Mouse (Mus musculus): ENCODE results near the gene Eef1akmt1. TPM values are rescaled to one million over a fixed set of nuclear protein-coding genes. Genes with fewer than 3 reads are reported as not detected.

The Eef1akmt1 gene
- total and polyA plus RNA-seq, 3 experiments, result 1.1 to 39.7 (median 19.1) TPM

DNA sequence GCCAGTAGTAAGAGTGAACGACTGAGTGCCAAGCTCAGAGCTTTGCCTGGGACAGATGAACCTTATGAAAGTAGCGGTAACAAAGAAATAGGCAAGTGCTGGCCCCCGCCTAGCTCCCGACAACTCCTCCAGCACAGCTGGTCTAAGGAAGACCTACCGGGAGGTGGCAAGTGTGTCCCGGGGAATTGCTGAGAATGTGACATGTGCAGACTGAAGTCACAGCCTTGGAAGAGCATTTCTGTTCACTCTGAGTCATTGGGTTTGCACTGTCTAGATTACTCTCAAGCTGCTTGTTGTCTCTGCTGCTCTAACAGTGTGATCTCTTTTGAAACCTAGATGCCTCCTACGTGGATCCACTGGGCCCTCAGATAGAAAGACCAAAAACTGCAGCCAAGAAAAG lies 54.4 kb downstream of the Eef1akmt1 start:
- DNase-seq (ENCODE audit: low spot score) (no peak), ATAC-seq (ENCODE audit: extremely low read depth, insufficient number of reproducible peaks, low FRiP score, poor library complexity, severe bottlenecking) (no peak)
- TF ChIP-seq TAL1 (conservative IDR thresholded peaks at IDR 0.05; ENCODE audit: low read depth, low read length) (no peak), GATA2 (IDR thresholded peaks at IDR 0.05; ENCODE audit: borderline replicate concordance, low read depth, low read length) (no peak), CTCF (IDR thresholded peaks at IDR 0.05; ENCODE audit: low read depth, low read length) (no peak), POLR2AphosphoS5 (IDR thresholded peaks at IDR 0.05; ENCODE audit: insufficient replicate concordance, low read depth, low read length) (no peak), GATA1 (IDR thresholded peaks at IDR 0.05; ENCODE audit: borderline replicate concordance, low read length) (no peak)
- H3K4me1 ChIP-seq (ENCODE audit: insufficient read depth, low read depth, low read length), result no peaks in the 10 kb centered on the region
- H3K4me3 ChIP-seq (ENCODE audit: low read depth, low read length), result no peak overlapping the region
- no peaks in the 10 kb centered on the region for H3K9me3 ChIP-seq (replicated peaks)
- H3K36me3 ChIP-seq (replicated peaks), result no peaks in the 10 kb centered on the region
- H3K27me3 ChIP-seq (ENCODE audit: insufficient read depth, low read length), result no peaks in the 10 kb centered on the region

DNA sequence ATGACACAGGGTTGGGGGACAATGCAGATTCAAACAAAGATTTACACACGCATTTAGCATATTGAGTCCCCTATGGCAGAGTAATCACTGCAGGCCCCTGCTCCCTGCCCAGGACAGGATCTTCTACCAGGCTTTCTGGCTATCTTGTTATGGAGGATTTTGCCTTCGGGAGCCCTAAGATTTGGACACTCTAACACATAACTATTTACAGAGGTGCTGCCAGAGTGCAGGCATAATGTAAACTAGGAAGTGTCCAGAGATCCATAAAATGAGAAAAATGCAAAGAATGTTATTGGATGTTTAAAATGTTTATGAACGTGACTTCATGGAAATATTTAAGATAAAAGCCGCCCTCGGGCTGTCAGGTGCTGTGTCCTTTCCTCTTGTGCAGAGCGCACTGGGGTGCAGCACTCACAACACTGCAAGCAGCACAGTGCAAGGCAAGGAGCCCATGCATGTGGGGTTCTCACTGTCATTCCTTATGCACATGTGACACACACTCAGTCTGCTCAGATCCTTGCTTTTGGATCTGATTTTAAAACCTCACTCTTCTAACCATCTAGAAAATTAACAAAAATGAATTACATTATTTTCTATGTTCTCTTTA lies 56.2 kb downstream of the Eef1akmt1 start:
- DNase-seq (ENCODE audit: low spot score), result no peak
- no peak for ATAC-seq (ENCODE audit: extremely low read depth, insufficient number of reproducible peaks, low FRiP score, poor library complexity, severe bottlenecking)
- H3K36me3 ChIP-seq (replicated peaks), result no peaks in the 10 kb centered on the region
- H3K4me3 ChIP-seq (ENCODE audit: low read depth, low read length), result no peak overlapping the region
- no peaks in the 10 kb centered on the region for H3K4me1 ChIP-seq (ENCODE audit: insufficient read depth, low read depth, low read length)
- H3K27me3 ChIP-seq (ENCODE audit: insufficient read depth, low read length), result no peaks in the 10 kb centered on the region
- TF ChIP-seq POLR2AphosphoS5 (IDR thresholded peaks at IDR 0.05; ENCODE audit: insufficient replicate concordance, low read depth, low read length) (no peak), CTCF (IDR thresholded peaks at IDR 0.05; ENCODE audit: low read depth, low read length) (no peak), GATA2 (IDR thresholded peaks at IDR 0.05; ENCODE audit: borderline replicate concordance, low read depth, low read length) (no peak), TAL1 (conservative IDR thresholded peaks at IDR 0.05; ENCODE audit: low read depth, low read length) (no peak), GATA1 (IDR thresholded peaks at IDR 0.05; ENCODE audit: borderline replicate concordance, low read length) (no peak)
- no peaks in the 10 kb centered on the region for H3K9me3 ChIP-seq (replicated peaks)

DNA sequence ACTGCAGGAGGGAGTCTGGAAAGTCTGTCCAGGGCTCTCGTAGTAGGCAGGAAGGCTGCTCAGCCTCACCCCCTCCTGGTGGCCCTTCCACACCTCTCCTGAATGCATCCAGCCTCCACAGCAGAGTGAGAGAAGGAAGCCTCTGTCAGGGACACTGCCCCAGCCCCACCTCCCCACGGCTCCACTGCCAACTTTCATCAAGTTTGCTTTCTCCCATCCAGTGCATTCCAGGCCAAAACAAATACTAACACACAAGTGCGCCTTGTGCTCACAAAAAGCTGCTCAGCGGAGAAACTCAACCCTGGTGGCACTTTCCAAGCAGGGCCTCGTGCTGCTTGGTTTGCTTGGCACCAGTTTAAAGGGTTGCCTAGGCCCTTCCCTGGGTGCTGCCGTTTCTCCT lies 61.9 kb downstream of the Eef1akmt1 start:
- Histone ChIP-seq H3K4me1 (ENCODE audit: insufficient read depth, low read depth, low read length) (no peaks in the 10 kb centered on the region), H3K36me3 (replicated peaks) (no peaks in the 10 kb centered on the region), H3K4me3 (ENCODE audit: low read depth, low read length) (no peak overlapping the region), H3K27me3 (ENCODE audit: insufficient read depth, low read length) (no peaks in the 10 kb centered on the region), H3K9me3 (replicated peaks) (no peaks in the 10 kb centered on the region)
- DNase-seq (ENCODE audit: low spot score) (no peak), ATAC-seq (ENCODE audit: extremely low read depth, insufficient number of reproducible peaks, low FRiP score, poor library complexity, severe bottlenecking) (no peak)
- TF ChIP-seq CTCF (IDR thresholded peaks at IDR 0.05; ENCODE audit: low read depth, low read length) (no peak), GATA1 (IDR thresholded peaks at IDR 0.05; ENCODE audit: borderline replicate concordance, low read length) (no peak), POLR2AphosphoS5 (IDR thresholded peaks at IDR 0.05; ENCODE audit: insufficient replicate concordance, low read depth, low read length) (no peak), TAL1 (conservative IDR thresholded peaks at IDR 0.05; ENCODE audit: low read depth, low read length) (no peak), GATA2 (IDR thresholded peaks at IDR 0.05; ENCODE audit: borderline replicate concordance, low read depth, low read length) (no peak)

DNA sequence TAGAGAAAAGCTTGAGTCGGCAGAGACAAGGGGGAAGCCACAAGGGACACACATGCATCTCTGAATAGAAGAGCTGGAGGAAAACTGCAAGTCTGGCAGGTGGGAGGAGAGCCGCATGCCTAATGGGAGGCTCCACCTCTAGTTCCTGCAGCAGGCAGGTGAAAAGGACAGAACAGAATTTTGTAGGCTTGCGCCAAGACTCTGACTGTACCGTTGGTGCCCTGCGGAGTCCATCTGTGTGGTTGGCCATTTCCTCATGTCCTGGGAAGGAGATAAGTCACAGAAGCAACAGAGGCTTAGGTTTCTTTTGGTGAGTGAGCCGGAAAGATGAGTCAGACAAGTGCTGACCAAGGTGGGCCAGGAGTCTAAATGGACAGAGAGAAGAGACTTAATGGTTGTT lies 67.7 kb downstream of the Eef1akmt1 start:
- Histone ChIP-seq H3K9me3 (replicated peaks) (no peaks in the 10 kb centered on the region), H3K4me1 (ENCODE audit: insufficient read depth, low read depth, low read length) (no peaks in the 10 kb centered on the region), H3K27me3 (ENCODE audit: insufficient read depth, low read length) (peaks cover 3% of the 10 kb centered on the region), H3K36me3 (replicated peaks) (peaks cover 3% of the 10 kb centered on the region), H3K4me3 (ENCODE audit: low read depth, low read length) (no peak overlapping the region)
- no peak for TF ChIP-seq GATA2 (IDR thresholded peaks at IDR 0.05; ENCODE audit: borderline replicate concordance, low read depth, low read length)
- no peak for TF ChIP-seq CTCF (IDR thresholded peaks at IDR 0.05; ENCODE audit: low read depth, low read length)
- no peak for TF ChIP-seq POLR2AphosphoS5 (IDR thresholded peaks at IDR 0.05; ENCODE audit: insufficient replicate concordance, low read depth, low read length)
- TF ChIP-seq GATA1 (IDR thresholded peaks at IDR 0.05; ENCODE audit: borderline replicate concordance, low read length), result no peak
- no peak for TF ChIP-seq TAL1 (conservative IDR thresholded peaks at IDR 0.05; ENCODE audit: low read depth, low read length)
- DNase-seq (ENCODE audit: low spot score) (no peak), ATAC-seq (ENCODE audit: extremely low read depth, insufficient number of reproducible peaks, low FRiP score, poor library complexity, severe bottlenecking) (no peak)

Other genes with a start within 250 kb of the Eef1akmt1 start
- gene Cryl1, start 173.1 kb downstream of the Eef1akmt1 start, total RNA-seq (2014; fragmentation: Nextera tagmentation), result 12.6 and 15.0 TPM in 2 replicates
- gene Cryl1, start 173.1 kb downstream of the Eef1akmt1 start, total RNA-seq (2017), result 21.4 and 22.1 TPM in 2 replicates
- gene Cryl1, start 173.1 kb downstream of the Eef1akmt1 start, polyA plus RNA-seq (2012), result 9.7 and 10.2 TPM in 2 replicates
- gene Ift88, start 147.6 kb downstream of the Eef1akmt1 start, total RNA-seq (2014; fragmentation: Nextera tagmentation), result 12.9 and 16.1 TPM in 2 replicates
- gene Ift88, start 147.6 kb downstream of the Eef1akmt1 start, total RNA-seq (2017), result 13.6 and 15.1 TPM in 2 replicates
- gene Ift88, start 147.6 kb downstream of the Eef1akmt1 start, polyA plus RNA-seq (2012), result 7.8 and 8.4 TPM in 2 replicates
- gene Il17d, start 46.8 kb downstream of the Eef1akmt1 start, total RNA-seq (2014; fragmentation: Nextera tagmentation), result not detected in 2 replicates
- gene Il17d, start 46.8 kb downstream of the Eef1akmt1 start, total RNA-seq (2017), result not detected in 2 replicates
- gene Il17d, start 46.8 kb downstream of the Eef1akmt1 start, polyA plus RNA-seq (2012), result 0.05 and 0.21 TPM in 2 replicates
- 81.6 and 98.1 TPM in 2 replicates for gene Xpo4, start 93.8 kb upstream of the Eef1akmt1 start, total RNA-seq (2014; fragmentation: Nextera tagmentation)
- gene Xpo4, start 93.8 kb upstream of the Eef1akmt1 start, total RNA-seq (2017), result 35.8 and 45.0 TPM in 2 replicates
- gene Xpo4, start 93.8 kb upstream of the Eef1akmt1 start, polyA plus RNA-seq (2012), result 4.8 and 16.3 TPM in 2 replicates
- not detected in 2 replicates for gene Gm49361, start 174.5 kb upstream of the Eef1akmt1 start, total RNA-seq (2014; fragmentation: Nextera tagmentation)
- not detected in 2 replicates for gene Gm49361, start 174.5 kb upstream of the Eef1akmt1 start, total RNA-seq (2017)
- gene Gm49361, start 174.5 kb upstream of the Eef1akmt1 start, polyA plus RNA-seq (2012), result not detected in 2 replicates
- gene Lats2, start 186.8 kb upstream of the Eef1akmt1 start, total RNA-seq (2014; fragmentation: Nextera tagmentation), result 6.5 and 22.7 TPM in 2 replicates
- 5.8 and 5.9 TPM in 2 replicates for gene Lats2, start 186.8 kb upstream of the Eef1akmt1 start, total RNA-seq (2017)
- gene Lats2, start 186.8 kb upstream of the Eef1akmt1 start, polyA plus RNA-seq (2012), result 3.5 and 4.2 TPM in 2 replicates
- 128 and 244 TPM in 2 replicates for gene Sap18, start 226.6 kb upstream of the Eef1akmt1 start, total RNA-seq (2014; fragmentation: Nextera tagmentation)
- gene Sap18, start 226.6 kb upstream of the Eef1akmt1 start, total RNA-seq (2017), result 50.1 and 63.3 TPM in 2 replicates
- gene Sap18, start 226.6 kb upstream of the Eef1akmt1 start, polyA plus RNA-seq (2012), result 373 and 415 TPM in 2 replicates

Data from G1E (cell line).